Mouse (Mus musculus) heart, postnatal 25 days (tissue): ENCODE data around the gene Ighmbp2. TPM values are rescaled to one million over a fixed set of nuclear protein-coding genes. Genes with fewer than 3 reads are reported as not detected.
A peak's percentile ranks its signal among the peaks of the same experiment; 100 is the strongest.

Experiments
- DNase-seq: peaks from one replicate; pipeline ENCODE4 v3.0.0; 2022; ENCODE audit warnings: low spot score
- intact Hi-C: fragments of 180-260 bp; cut with DNase I; formaldehyde crosslinking; loops from one replicate; pipeline ENCODE4 v1.15.1; 2025
- total RNA-seq, 2 experiments: library from RNA; stranded (reverse); gene quantifications; 2 replicates each; pipeline ENCODE4 v1.2.3; 2021

Gene Ighmbp2
- 1 to 10 TPM; 2.4 to 2.8 TPM for total RNA-seq

DNA sequence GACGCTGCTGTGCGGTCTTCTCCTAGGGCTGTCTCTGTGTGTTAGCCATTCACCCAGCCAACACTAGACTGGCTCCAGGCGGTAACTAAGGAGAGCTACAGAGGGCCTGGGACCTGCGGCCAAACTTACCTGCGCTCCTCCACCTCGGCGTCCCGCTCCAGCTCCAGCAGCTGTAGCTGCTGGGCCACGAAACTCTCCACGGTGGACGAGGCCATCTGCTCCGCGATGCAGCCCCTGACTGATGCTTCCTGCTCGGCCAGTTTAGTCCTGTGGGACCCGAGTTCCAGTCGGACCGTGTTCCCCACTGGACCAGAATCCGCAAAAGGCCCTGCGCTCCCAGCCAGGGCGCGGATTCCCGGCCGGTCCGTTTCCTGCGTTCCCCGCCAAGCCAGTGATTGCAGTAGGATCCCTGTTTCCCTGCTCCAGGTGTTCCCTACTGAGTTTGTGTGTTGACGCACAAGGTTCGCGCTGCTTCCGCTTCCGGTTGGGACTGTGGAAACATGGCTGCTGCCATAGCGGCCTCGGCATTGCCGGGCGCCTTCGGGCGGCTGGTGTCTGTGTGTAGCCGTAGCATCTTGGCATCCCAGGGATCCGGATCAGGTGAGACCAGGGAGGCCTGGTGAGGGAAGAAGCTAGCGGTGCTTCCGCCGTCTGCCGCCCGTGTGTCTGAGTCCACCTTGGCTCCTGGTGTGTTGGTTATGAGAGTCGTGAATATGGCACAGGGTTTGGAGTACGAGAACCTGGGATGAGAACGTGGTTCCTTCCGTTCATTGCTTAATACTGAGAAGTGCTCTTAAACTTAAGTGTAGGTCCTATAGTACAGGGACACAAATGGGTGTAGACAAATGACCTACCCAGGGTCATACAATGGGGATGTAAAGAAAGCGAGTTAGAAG, at the start of gene Ighmbp2, which contains the start of gene Mrpl21:
TSS of gene Ighmbp2 (minus strand) at position 446 of the 896 bp plus-strand sequence.
TSS of gene Mrpl21 (plus strand) at position 330 of the 896 bp plus-strand sequence.
- intact Hi-C loops: loop anchor here (5.0 kb wide), 1 partner anchor 39 kb away; the partner anchor contains the start of gene Cpt1a
- peak; percentile 79 for DNase-seq

DNA sequence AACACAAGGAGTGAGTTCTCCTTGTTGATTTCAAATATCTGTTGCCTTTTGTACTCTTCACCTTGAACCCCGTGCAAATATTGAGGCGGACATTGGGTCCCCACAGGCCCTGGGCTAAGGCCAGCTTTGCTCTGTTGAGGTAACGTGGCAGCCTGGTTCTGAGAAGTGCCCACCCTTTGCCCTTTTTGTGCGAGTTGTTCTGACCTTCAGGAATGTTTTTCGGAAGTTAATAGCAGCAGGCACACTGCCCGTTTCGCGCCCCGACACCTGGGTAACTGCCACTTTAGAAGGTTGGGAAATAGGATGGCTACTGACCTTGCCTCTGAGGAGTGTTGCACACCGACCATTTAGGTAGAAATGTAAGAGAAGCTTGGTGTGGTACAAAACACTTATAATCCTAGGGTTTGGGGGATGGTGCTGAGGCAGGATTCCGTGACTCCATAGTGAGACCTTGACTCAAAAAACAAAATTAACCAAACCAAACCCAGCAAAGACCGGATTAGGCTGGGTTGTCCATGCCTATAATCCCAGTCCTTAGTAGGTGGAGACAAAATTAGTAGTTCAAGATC, 43.7 kb upstream of the Ighmbp2 start:
- DNase-seq: no peak
- intact Hi-C loops: loop anchor here (1.0 kb wide), 1 partner anchor 27 kb away; no protein-coding TSS in a partner anchor

DNA sequence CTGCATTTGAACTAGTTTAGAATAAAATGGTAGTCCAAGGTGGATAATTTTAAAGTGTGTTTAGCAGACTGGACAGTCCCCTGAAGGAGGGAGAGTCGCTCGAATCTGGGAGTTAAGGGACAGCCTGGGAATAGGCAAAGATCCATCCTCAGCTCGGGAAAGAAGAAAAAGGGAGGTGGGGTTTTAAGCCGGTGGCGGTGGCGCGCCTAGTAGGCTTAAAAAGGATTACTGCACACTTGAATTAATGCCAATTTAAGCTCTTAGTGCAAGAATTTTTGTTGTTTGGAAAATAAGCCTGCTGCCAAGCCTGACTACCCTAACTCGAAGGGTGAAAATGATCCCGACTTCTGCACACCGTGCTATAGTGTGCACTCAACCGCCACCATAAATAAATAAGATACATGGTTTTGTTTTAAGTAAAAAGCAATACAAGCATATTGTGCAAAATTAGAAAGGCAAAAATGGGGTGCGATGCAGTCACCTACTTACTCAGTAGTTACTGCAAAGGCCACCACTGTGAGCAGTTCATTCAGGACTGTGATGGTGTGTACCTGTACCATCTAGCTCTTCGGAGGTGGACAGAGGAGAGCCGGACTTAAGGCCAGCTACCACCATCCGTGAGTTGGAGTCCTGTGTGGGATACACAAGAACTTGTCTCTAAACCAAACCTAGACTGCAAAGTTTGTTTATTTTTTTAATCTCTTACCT, 43.1 kb upstream of the Ighmbp2 start:
- no peak for DNase-seq
- intact Hi-C loops: loop anchor here (1.0 kb wide), 1 partner anchor 27 kb away; no protein-coding TSS in a partner anchor

DNA sequence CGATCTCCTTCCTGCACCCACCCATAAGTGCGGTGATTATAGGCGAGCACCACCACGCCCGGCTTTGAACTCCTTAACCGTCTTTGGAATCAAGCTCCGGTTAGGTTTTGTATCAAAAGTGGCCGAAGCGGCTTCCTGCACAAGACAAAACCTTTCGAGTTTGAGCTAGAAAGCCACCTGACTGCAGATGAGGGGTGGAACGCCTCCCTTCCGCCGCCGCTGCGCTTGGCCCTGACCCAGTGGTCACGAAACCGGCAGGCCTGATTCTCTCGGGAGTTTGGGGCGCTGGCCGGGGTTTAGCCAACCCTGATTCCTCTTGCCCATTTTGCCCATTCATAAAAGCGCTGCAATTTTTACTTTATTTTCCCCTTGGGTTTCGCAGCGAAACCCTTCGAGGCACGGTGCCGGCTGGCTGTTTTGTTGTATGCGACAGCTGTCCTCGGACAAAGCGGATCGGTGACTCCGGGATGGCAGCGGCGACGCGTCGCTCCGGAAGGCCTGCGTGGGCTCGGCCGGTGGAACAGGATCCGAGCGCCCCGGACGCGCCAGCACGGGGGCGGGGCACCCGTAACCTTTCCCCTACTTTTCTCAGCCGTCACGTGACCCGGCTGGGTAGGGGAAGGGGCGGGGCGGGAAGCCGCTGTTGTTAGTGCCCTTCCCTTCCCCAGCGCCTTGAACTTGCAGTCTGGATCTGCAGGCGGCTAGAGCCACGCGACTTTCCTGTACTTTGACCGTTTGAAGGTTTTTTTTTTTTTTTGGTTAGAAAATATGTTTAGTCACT, 42.3 kb upstream of the Ighmbp2 start:
- intact Hi-C loops: loop anchor here (5.0 kb wide), 1 partner anchor 43 kb away; the partner anchor contains the start of genes Ighmbp2 and Mrpl21
- peak; percentile 89 for DNase-seq

DNA sequence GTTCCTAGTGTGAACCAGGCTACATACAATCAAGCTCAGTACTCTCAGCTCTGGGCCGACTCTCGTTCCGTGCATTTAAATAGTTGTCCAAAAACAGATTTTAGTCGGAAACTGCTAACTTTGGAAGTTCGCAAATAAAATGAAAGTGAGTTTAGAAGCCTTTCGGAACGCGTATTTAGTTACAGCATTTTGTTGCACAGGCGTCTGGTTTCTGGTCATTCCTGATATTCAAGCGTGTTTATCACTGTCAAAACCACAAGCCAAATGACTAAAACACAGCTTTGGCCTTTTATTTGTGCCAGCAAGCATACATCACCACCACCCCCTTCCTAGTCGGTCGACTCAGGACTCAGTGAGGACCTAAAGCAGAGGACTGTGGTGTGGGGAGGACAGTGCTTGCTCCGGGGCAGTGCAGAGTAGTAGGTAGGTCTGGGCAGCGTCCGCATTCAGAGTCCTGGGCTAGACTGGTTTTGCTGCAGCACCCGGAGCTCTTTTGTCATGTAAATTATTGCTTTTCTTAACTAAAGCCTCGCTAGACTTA, 41.5 kb upstream of the Ighmbp2 start:
- intact Hi-C loops: loop anchor here (5.0 kb wide), 1 partner anchor 42 kb away; the partner anchor contains the start of genes Ighmbp2 and Mrpl21
- no peak for DNase-seq

DNA sequence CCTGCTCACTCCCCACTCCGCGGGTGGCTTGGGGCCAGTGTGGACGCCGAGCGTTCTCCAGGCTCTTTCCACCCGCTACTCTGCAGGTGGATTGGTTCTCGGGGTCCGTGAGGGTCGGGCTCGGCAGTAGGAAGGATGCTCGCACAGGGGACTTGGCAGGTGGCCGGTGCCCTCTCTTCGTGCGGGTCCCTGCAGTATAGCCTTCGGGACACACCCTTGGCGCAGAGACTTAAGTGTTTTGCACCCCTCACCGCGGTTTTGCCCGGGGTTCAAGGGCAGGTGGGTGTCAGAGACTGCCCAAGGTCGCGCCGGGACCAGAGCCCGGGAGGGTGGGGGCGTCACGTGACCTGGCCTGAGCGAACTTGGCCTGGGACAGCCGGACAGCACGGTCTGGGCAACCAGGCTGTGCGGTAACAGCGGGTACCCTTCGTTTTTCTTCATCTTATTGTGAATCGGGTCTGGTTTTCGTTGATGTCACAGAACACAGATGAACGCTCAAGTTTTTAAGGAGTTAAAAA, 41.0 kb upstream of the Ighmbp2 start:
- DNase-seq: peak; percentile 67
- intact Hi-C loops: loop anchor here (5.0 kb wide), 1 partner anchor 42 kb away; the partner anchor contains the start of genes Ighmbp2 and Mrpl21

DNA sequence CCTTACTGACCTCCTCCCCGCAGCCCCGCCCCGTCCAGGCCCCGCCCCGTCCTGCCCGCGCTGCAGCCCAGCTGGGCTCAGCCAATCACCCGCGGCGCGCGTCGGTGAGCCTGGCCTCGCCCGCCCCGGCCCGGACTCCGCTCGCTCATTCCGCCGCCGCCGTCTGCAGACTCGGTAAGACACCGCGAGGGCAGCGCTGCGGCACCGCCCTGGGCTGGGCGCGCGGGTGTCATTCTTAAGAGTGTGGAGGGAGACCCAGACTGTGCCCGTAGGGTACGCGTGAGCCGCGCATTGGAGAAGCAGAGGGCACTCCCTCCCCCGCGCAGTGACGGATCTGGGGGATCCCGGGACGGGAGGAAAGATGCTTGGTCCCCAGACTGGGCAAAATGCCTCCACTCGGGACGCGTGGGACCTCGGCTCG, 40.4 kb upstream of the Ighmbp2 start:
- intact Hi-C loops: loop anchor here (5.0 kb wide), 1 partner anchor 41 kb away; the partner anchor contains the start of genes Ighmbp2 and Mrpl21
- DNase-seq: peak; percentile 78

DNA sequence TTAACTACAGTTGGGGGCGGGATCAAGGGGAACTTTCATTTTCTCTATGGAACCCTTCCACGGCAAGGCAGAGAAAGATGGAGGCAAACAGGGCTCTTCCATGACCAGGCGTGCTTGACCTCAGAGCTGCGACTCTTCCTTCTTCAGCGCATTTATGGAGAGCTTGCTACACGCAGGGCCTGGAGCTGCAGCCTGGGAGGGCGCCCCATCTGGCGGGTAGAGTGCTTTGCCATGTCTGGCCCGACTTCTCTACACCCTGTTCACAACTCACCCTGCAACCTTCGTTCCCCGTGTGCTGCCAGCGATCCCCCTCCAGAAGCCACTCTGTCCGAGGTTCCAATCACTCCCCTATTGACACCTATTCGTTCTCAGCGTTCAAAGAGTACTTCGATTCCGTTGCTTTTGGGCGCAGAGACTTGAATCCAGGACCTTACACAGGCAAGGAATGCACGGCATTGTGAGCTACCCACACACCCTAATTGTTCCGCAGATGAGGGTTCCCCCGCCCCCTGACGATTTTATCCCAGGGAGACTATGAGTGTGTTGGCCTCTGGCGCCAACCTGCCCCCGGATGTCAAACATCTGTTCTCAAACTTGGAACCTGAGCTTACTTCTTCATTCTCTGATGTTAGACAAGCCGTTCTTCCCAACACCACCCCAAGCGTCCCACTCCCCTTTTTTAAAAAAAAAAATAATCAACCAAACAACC, 39.6 kb upstream of the Ighmbp2 start, which contains the start of gene Cpt1a:
TSS of gene Cpt1a (plus strand) at position 74 of the 709 bp plus-strand sequence.
- intact Hi-C loops: loop anchor here (5.0 kb wide), 1 partner anchor 40 kb away; the partner anchor contains the start of genes Ighmbp2 and Mrpl21
- peak; percentile 47 for DNase-seq

DNA sequence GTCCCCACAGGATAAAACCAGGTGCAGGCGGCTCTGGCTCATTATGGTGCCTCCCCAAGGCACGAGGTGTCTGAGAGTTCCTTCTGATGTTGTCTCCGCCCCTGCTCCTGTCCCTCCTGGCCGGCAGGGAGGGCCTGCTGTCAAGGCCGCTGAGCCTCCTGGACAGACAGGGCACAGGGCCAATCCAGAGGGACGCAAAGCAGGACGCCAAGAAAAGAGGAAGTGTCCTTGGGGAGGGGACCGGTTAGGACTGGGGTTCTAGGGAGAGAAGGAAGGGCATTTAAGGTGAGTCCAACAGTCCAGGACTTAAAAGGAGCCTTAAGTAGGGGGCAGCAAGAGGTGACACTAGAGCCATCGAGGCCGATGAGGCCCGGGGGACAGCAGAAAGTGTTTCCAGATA, 38.8 kb upstream of the Ighmbp2 start:
- intact Hi-C loops: loop anchor here (2.0 to 5.0 kb wide), 2 partner anchors 29 to 39 kb away; partner anchors contain the start of genes Ighmbp2 and Mrpl21
- DNase-seq: peak; percentile 69

DNA sequence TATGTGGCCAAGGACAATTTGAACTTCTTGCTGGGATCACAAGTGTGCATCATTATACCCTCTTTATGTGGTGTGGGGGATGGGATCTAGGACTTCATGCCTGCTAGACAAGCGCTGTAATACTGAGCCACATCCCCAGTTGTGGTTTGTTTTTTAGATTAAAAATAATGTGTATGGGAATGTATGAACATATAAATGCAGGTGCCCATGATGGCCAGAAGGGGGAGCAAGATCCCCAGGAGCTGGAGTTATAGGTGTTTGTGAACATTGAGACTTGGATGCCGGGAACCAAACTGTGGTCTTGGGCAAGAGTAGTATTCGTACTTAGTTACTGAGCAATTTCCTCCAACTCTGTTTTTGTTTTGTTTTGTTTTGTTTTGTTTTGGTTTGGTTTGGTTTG, 38.0 kb upstream of the Ighmbp2 start:
- intact Hi-C loops: loop anchor here (2.0 to 5.0 kb wide), 2 partner anchors 28 to 38 kb away; partner anchors contain the start of genes Ighmbp2 and Mrpl21
- no peak for DNase-seq

DNA sequence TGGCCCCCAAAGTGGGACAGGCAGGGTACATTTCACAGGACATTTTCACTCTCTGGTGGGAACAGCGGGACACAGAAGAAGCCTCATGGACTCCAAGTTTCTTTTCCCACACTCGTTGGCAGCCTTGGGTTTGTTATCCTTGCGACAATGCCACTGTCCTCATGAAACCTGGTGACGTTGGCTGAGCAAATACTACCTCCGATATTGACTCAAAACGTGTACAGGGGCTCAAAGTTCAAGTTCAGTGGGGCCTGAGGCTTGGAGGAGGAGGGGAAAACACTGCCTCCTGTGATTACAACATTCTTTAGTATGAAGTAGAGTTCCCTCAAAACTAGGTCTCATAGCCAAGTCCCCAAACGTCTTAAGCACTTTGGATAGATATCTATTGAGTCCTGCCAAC, 37.3 kb upstream of the Ighmbp2 start:
- no peak for DNase-seq
- intact Hi-C loops: loop anchor here (2.0 to 5.0 kb wide), 2 partner anchors 27 to 38 kb away; partner anchors contain the start of genes Ighmbp2 and Mrpl21

DNA sequence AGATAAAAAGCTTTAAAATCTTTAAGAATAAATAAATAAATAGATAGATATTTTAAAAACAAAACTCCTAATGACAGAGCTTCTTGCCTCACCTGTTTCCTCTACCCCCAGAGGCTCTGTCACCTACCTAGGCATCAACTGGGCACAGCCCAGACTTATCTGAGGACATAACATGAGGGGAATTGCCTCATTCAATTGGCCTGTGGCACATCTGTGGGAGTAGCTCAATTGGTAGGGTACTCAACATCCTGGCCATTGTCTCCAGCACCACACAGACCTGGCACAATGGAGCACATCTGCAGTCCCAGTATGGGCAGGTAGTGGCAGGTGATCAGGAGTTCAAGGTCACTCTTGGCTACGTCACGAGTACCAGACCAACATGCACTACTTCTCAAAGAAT, 36.5 kb upstream of the Ighmbp2 start:
- DNase-seq: no peak
- intact Hi-C loops: no loop called here

DNA sequence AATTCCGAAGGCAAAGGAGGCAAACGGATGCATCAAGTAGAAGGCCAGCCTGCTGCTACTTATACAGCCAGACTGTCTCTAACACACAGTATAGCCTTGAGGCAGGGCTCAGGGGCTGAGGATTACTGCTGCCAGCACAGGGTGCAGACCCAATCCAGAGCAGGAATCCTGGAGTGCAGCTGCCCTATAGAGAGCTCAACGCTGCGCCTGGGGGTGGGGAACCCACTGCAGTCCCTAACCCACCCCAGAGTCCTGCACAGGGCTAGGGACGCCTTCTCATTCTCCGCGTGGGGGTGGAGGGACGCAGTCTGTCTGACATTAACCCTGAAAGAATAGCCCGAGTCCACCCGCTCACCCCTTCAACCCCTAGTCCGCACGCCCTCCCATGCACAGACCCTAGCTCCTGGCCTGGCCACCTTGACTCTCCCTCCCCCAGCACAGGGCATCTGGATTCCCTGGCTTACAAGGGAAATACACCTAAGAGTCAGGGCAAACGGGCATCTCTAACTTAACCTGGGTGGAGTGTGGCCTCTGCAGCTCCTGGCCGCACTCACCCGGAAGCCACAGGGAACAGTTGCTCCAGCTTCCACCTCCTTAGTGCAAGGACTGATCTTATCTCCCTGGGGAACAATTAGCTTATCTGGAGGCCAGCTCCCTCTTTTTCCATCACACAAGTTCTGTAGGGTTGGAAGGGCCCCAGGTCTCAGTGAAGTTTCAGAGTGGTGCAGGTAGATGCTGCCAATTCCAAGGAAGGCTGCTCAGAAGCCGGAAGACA, 24.5 kb upstream of the Ighmbp2 start:
- no peak for DNase-seq
- intact Hi-C loops: no loop called here

DNA sequence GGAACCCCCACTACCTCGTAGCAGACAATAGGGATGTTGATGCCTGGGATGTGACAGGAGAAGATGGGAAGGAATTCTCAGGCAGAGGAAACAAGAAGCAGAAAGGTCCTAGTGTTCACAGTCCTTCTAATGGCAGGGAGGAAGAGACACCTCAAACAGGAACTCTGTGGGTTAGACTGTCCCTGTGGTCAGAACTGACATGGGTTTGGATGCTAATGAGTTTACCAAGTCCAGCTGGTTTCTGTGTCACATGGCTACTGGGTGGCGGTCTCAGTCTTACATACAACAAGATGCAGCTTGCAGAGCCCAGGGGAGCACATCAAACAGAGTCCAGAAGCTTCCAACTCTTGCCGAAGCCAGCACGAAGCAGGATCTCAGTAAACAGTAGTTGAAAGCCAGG, 21.2 kb upstream of the Ighmbp2 start:
- no peak for DNase-seq
- intact Hi-C loops: no loop called here

DNA sequence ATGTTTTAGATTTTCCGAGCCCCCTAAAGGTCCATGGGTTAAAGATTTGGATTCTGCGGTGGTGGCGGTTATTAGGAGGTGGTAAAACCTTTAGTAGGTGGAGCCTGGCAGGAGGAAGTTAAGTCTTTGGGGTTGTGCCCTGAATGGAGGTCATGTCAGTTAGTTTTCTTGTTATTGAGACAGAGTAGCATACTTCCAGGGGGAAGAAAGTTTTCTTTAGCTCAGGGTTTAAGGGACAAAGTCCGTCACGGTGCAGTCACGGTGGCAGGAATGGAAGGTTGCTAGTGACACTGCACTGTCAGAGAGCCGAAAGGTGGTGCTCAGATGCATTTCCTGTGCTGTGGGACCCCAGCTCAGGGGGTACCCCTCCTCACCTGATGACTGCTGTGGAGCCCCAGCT, 15.0 kb upstream of the Ighmbp2 start:
- no peak for DNase-seq
- intact Hi-C loops: no loop called here

DNA sequence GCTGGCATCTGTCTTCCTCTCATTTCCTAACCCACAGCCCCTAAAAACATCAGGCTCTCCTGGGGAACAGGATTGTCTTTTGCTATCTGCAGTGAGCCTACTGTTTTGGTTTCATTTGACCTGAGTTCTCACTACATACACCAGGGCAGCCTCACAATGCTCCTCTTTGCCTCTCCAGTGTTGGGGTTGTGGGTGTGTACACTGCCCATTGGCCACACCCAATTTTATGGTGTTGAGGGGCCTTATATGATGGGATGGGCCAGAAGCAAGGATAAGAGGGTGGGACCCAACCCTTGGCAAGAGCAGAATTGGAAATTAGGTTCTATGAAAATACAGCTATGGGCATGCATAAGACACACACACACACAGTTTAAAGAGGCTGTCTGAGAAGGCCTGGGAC, 14.2 kb upstream of the Ighmbp2 start:
- no peak for DNase-seq
- intact Hi-C loops: no loop called here

DNA sequence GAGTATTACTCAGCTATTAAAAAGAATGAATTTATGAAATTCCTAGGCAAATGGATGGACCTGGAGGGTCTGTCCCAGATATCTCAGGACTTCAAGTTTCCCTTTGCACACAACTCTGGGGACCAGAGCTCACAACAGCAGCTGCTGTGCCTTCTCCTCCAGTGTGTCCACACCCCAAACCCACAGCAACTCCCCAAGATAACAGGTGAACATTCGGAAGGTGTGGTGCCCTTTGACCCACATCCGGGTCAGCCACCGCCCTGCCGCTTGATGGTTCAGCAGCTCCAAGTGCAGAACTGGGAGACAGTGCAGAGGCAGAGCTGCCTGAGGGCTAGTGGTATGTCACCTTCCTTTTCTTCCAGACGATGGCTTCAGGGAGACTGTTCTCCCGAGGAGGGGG, 12.4 kb upstream of the Ighmbp2 start:
- intact Hi-C loops: no loop called here
- DNase-seq: no peak
